Mouse (Mus musculus) gastrocnemius, postnatal 14 days (tissue): ENCODE data around the gene Sgsm3. TPM values are rescaled to one million over a fixed set of nuclear protein-coding genes. Genes with fewer than 3 reads are reported as not detected.

ENCODE experiments used
- DNase-seq: peaks from one replicate; pipeline ENCODE4 v3.0.0; 2021; ENCODE audit warnings: mixed read lengths
- intact Hi-C: fragments of 180-260 bp; cut with DNase I; formaldehyde crosslinking; loops from one replicate; pipeline ENCODE4 v1.15.1; 2025; ENCODE audit warnings: low total_unique reads
- microRNA-seq, 2 experiments: library from miRNA; unstranded; fragments of <30 nt; microRNA quantifications; one replicate each; pipeline ENCODE4 v1.2.0; 2021
- total RNA-seq, 2 experiments: library from RNA; stranded (reverse); gene quantifications; 2 replicates each; pipeline ENCODE4 v1.2.3; 2021

The Sgsm3 gene
- total RNA-seq, 2 experiments from 2014 or later: 9.0 to 10.2 TPM

- no peak for DNase-seq
These were observed 72.0 kb downstream of the Sgsm3 start for GRCm38 (mm10) chr15:81049401-81050053.

GRCm38 (mm10) chr15:81050488-81050887 lies 72.9 kb downstream of the Sgsm3 start:
- intact Hi-C loops: no loop called here
- no peak for DNase-seq

More at GRCm38 (mm10) chr15:81049401-81050053, 72.0 kb downstream of the Sgsm3 start:
- intact Hi-C loops: no loop called here

- intact Hi-C loops: no loop called here
- no peak for DNase-seq
These were observed 74.9 kb downstream of the Sgsm3 start for GRCm38 (mm10) chr15:81052491-81052890.

- DNase-seq: no peak
- intact Hi-C loops: no loop called here
These were observed 77.9 kb downstream of the Sgsm3 start for GRCm38 (mm10) chr15:81055488-81055887.

GRCm38 (mm10) chr15:81057736-81058135 lies 80.2 kb downstream of the Sgsm3 start:
- DNase-seq: no peak
- intact Hi-C loops: no loop called here

- intact Hi-C loops: no loop called here
- DNase-seq: no peak
These were observed 83.4 kb downstream of the Sgsm3 start for GRCm38 (mm10) chr15:81060975-81061374.

Small RNAs within 50 kb of the gene (microRNA-seq; reads per million reads assigned to microRNA genes)
- gene Mir5113: 10.5 to 17.0 reads per million in 2 experiments

Other genes with a start within 250 kb of the Sgsm3 start
- 100 to 1,000 TPM; 166 to 179 TPM for gene Adsl, start 29.3 kb upstream of the Sgsm3 start, total RNA-seq
- 10 to 100 TPM; 17.1 to 37.4 TPM for gene Mrtfa, start 213.0 kb downstream of the Sgsm3 start, total RNA-seq